Mouse (Mus musculus) kidney, postnatal 36 days (tissue): ENCODE data around the gene Dazap1.

Experiments
- DNase-seq, 2 experiments: peaks; one replicate each; pipeline ENCODE4 v3.0.0; 2021 to 2022; ENCODE audit warnings: mixed read lengths in 2 of 2

Dazap1 gene

DNA sequence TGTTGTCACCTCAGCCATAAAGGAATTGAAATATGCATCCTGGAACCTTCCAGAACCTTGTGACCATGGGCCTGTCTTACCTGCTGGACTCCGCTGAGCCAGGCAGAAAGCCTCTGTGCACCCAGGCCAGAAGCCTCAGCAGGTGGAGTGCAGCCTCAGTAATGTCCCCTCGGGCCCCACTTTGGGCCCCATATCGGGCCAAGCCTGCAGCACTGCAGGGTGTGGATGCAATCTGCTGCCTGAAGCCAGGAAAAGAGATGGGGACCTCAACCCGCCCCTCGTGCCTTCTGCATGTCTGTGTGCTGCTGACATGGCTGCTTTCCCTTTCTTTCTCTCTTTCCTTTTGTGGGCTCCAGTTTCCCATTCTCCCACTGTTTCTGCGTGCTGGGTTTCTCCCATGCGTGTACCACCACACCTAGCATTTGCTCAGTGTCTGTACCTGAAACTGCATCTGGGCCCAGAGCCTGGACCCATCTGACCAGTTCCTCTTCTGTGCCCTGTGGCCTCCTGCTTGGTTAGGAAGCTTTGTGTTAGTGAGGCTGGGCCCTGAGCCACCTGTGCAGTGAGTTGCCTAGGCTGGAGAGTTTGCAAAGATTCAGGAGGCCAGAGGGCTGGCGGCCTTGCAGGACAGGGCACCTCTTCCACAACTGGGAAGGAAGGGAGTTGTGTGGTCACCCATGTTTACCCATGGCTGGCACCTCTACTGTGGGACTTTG is 10.7 kb downstream of the Dazap1 start:
- no peak for DNase-seq

DNA sequence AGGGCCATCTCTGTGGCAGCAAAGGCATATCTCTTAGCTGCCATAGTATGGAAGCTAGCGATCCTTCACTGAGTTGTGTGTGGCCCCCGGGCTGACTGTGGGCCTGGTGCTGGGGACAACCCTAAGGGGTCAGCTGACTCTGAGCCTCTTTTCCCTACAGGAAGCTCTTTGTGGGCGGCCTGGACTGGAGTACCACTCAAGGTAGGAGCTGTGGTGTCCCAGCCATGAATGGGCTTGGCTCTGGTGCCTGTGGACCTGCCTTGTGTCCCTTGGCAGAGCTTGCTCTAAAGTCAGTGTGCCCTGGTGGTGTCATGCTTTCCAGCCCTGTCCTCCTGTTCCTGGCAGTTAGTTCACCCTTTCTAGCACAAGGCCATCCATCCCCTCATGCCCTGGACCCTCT is 12.6 kb downstream of the Dazap1 start:
- no peak for DNase-seq

DNA sequence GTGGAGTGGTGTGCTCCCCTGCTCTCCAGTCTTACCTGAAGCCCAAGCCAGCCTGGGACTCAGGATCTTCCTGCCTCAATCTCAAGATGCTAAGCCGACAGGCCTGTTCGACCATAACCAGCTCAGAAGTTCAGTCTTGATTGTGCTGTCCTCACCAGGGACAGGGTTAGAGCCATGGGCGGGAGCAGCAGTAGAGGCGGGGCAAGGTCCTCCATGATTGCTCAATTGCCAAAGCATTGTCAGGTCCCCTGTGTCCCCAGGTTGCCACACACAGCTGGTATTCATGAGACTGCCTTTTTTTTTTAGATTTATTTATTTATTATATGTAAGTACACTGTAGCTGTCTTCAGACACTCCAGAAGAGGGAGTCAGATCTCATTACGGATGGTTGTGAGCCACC is 15.0 kb downstream of the Dazap1 start:
- DNase-seq, result no peak

DNA sequence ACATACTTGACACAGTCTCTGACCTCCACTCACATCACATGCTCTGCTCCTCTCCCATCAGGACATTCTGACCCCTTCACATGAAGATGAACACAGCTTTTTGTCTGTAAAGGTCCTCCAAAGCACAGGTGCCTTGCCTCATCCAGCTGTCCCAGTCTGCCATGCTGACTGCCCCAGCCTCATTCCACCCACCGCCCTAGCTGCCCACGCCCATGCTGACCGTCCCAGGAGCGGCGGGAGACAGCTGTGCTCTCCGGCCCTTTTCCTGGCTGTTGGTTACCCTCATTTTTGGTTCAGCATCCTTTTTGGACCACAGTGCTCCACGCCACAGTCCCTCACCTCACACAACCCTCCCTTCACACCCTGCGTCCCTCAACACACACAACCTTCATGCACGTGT is 17.1 kb downstream of the Dazap1 start:
- no peak for DNase-seq

GRCm38 (mm10) chr10:80279273-80279672 is 18.0 kb downstream of the Dazap1 start:
- DNase-seq, result no peak

DNA sequence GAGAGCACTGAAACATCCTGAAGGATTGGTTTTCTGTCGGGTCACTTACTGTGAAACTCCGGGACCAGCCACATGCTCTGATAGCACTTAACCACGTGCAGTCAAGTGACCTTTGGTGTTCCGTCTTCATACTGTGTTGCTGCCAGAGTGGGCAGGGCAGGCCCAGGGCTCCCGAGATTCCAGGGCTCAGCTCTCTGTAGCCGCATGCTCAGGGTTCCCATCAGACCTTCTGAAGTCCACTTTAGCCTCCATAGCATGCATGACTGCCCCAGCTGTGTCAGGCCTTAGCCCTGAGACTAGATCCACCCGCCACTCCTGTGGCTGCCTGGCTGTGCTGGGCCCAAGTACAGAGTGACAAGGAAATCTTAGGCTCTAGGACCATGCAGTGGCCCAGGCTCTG is 20.0 kb downstream of the Dazap1 start:
- DNase-seq, result peak; percentile 87 to 94

- DNase-seq, result peak; percentile 81 to 84
Observed at GRCm38 (mm10) chr10:80281921-80282371, 20.7 kb downstream of the Dazap1 start.

- DNase-seq, result no peak
Observed at GRCm38 (mm10) chr10:80282481-80283441, 21.5 kb downstream of the Dazap1 start.

DNA sequence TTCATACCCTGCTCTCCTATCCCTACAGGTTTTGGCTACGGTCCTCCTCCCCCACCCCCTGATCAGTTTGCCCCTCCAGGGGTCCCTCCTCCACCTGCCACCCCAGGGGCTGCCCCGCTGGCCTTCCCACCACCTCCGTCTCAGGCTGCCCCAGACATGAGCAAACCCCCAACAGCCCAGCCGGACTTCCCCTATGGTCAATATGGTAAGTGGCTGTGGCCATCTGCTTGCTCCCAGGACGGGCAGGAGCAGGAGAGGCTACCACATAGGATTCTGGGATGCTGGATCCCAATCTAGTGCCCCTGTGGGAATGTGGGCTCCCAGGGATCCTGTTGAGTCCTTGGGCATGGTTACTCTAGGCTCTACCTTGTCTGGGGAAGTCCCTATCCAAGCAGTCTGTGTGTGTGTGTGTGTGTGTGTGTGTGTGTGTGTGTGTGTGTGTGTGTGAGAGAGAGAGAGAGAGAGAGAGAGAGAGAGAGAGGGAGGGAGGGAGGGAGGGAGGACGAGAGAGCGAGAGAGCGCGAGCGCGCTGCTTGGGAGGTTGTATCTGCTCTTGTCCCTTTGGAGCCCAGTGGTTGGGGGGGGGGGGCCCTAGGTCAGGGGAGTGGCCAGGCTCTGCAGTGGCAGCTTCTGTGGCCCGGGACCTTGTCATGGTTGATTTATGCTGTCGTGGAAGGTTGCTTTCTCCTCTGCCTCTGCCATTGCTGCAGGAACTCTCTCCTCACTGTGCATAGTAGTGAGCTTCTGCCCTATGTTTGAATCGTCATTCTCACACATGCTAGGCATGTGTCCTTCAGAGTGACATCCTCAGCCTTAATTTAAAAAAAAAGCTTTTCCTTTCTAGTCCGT is 24.2 kb downstream of the Dazap1 start:
- DNase-seq, result no peak

DNA sequence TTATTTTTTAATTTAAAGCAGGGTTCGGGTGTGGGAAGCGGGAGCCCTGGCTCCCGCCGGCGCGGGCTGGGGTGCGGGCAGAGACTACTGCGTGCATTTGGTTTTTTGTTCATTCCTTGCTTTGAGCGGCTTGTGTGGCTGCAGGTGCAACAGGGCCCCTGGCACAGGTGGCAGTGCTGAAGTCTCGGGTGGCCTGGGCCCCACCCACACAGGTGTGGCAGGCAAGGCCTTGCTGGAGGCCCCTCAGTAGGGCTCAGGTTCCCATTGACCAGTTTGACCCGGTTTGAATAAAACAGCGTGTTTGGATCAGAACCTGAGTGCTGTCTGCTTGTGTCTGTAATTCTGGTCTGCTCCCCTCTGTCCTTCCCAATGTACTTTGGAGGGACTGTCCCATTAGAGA is 26.8 kb downstream of the Dazap1 start:
- no peak for DNase-seq

- peak in 1 of 2 experiments; percentile 39 for DNase-seq
Observed at GRCm38 (mm10) chr10:80288657-80289056, 27.4 kb downstream of the Dazap1 start.

DNA sequence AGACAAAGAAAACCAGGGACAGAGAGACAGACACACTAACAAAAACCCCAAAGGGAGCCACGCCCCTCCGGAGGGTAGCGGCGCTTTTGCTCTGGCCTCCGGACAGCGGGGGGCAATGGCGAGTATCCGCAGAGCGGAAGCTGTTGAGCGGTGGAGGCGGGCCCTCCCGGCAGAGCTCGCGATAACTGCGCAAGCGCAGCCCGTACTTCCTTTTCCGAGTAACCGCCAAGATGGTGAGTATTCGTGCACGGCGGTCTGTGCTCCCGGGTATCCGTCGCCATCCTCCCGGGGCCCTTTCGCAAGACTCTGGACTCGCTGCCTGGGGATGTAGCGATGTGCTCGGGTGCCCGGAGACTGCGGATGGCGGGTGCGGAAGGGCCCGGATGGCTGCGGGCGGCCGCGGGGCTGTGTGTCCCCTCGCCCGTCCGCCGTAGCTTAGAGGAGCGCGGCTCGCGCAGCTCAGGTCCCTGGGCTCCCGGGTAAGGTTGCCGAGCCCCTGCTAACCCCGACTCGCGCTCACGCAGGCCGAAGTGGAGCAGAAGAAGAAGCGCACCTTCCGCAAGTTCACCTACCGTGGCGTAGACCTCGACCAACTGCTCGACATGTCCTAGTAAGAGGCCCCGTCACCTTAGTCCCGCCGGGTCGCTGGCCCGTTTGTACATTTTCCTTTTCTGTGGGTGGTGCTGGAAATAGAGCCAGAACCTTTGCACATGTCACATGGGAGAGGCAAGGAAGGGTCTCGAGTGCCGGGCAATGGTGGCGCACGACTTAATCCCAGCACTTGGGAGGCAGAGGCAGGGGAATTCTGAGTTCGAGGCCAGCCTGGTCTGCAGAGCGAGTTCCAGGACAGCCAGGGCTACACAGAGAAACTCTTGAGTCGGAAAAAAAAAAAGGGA is 31.2 kb downstream of the Dazap1 start, which contains the start of gene Rps15:
TSS of gene Rps15 (plus strand) at position 203 of the 896 bp plus-strand sequence.
- DNase-seq, result peak; percentile 96 to 97

GRCm38 (mm10) chr10:80293325-80293724 is 32.0 kb downstream of the Dazap1 start:
- DNase-seq, result no peak

GRCm38 (mm10) chr10:80294311-80294710 is 33.0 kb downstream of the Dazap1 start:
- DNase-seq, result no peak

- no peak for DNase-seq
Observed at GRCm38 (mm10) chr10:80294788-80295303, 33.6 kb downstream of the Dazap1 start.

DNA sequence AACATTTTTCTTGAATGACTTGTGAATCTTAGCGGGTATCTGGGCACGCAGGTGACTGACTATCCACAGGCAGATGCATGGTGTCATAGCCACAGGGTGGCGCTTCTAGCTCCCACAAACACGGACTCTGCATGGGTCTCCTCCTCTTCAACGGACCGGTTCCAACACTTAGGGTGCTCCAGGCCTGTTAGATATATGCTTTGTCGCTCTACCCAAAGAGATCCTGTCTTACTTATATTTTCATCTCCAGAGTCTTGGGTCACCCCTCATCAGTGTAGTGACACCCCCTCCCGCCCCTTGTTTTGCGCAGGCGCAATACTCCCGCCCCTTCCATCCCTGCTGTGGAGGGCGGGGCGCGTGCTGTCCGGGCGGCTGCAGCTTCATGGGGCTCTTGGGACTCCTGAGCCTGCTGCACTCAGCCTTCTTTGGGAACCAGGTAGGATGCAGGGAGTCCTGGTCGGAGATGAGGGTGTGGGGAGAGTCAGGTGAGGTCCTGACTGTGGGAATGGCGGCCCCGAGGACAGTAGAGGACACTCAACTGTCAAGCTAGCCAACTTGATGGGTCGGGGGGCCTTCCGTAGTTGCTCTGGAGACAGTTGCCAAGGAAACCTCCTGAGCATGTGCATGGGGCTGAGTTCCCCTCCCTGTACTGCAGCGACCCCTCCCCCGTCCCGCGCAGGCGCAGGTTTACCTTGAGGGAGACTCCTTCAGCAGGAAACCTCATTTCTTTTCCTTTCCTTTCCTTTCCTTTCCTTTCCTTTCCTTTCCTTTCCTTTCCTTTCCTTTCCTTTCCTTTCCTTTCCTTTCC is 34.5 kb downstream of the Dazap1 start, which contains the start of gene Apc2:
TSS of gene Apc2 (plus strand) at position 360 of the 808 bp plus-strand sequence.
- DNase-seq, result peak; percentile 72 to 84

GRCm38 (mm10) chr10:80296824-80297223 is 35.5 kb downstream of the Dazap1 start:
- no peak for DNase-seq

DNA sequence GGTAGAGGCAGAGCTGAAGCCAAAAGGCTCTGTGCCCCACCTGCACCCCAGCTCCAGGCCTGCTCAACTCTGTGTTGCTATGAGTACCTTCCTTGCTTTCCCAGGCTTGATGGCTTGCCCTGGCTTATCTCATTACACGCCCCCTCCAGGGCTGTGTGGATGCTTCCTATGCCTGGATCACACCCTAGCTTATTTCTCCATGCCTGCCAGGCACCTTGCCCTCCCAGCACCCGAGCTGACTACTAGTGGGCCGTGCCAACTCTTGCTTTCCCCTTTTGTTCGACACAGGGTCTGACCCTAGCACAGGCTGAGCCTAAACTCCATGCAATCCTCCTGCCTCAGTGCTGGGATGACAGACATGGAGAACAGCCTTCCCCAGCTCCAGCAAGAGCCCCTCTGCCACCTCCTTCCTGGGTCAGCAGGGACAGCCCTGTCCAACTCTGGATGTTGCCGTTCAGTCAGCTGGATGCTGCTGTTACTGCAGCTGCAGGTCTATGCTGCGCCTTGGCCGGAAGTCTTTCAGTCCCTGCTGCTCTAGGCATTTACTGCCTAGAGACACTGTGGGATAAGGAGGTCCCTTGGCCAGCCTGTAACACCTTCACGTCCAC is 36.3 kb downstream of the Dazap1 start:
- DNase-seq, result no peak

DNA sequence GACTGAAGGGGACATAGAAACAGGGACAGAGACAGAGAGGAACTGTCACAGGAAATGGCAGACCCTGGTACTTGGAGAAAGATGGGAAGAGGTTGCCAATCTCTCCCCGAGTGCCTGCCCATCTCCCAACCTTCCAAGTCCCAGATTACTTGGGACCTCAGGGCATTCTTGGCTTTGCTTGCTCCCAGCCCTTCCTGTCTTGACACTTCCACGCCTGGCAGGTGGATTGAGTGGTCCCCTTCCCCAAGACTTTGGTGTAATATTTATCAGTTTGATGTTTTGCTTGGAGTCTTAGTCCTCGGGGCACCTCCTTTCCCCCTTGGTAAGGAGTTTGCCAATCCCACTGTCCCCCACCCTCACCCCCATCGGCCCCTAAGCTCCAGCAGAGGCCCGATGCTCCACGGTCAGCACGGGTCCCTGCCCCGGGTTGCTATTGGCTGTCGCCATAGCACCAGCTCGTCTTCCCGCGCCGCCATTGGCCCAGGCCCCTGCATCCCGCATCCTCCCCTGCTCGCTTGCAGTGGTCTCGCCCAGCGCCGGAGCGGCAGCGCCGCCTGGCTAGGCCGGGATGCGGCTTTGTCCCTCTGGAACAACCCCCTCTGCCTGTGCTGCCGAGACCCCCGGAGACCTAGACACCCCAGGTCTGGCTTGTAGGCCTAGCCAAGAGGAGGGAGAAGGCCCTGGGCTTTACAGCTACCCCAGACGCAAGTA is 37.4 kb downstream of the Dazap1 start:
- no peak for DNase-seq
